Mouse (Mus musculus) right cerebral cortex, postnatal 36 days (tissue): ENCODE measurements around the gene Cog7.

Source experiments
- DNase-seq, 2 experiments: peaks; one replicate each; pipeline ENCODE4 v3.0.0; 2022; ENCODE audit warnings: low spot score in 2 of 2, mixed read lengths in 1 of 2

Gene Cog7

DNA sequence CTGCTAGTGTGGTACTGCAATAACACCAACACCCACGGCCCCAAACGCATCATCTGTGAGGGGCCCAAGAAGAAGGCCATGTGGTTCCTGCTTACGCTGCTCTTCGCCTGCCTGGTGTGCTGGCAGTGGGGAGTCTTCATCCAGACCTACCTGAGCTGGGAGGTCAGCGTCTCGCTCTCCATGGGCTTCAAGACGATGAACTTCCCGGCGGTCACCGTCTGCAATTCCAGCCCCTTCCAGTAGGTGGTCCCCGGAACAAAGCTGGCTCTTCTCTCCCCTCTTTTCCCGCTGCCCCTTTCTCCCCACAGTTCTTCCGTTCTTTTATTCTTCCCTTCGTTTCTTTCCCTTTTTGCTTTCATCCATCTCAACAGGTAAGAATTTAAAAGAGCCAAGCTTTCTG, 82.2 kb downstream of the Cog7 start:
- DNase-seq: no peak

DNA sequence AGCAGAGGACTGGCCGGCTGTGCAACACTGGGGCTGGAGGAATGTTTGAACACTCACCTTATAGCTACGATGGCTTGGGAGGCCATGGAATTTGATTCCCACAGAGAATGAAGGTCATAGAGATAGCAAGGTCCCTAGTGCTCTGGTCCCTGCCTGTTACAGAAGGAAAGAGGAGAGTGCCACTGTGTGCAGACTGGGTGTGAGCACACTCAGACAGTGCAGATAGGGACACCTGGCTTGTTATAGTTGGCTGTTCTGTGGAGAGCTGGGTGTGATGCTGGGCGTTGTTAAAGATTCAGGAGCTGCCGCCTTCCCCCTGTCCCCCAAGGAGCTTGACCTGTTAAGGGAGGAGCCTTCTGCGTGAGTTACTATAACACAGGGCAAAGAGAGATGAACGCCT, 84.8 kb downstream of the Cog7 start:
- DNase-seq: no peak

DNA sequence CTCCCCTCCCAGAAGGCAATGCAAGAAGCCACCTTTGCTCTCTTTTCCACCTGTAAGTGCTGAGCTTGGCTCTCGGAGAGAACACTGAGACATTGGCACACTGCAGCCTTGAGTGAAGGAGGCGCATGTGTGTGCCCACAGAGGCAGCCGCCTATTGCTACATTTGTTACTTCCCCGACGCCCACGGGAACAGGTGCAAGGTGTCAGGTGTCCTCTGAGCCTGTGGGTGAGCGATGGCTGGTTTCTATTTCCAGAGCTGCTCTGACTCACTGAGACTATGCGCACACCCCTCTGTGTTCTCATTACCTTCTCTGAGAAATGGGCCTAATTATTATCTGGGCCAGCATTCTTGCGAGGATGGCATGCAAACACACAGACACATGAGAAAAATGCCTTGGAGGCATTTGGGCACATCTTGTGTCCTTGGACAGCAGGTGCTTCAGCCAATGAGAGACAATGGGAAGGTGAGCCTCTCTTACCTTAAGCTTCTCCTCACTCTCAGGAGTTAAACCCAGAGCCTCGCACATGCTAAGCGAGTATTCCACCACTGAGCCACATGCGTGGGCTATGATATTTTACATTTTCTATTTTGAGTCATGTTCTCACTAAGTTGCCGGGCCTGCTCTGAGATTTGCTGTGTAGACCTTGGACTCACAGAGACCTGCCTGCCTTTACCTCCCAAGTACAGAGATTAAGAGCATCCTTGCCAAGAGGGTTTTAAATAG, 90.7 kb downstream of the Cog7 start:
- DNase-seq: peak; percentile 66 to 69

DNA sequence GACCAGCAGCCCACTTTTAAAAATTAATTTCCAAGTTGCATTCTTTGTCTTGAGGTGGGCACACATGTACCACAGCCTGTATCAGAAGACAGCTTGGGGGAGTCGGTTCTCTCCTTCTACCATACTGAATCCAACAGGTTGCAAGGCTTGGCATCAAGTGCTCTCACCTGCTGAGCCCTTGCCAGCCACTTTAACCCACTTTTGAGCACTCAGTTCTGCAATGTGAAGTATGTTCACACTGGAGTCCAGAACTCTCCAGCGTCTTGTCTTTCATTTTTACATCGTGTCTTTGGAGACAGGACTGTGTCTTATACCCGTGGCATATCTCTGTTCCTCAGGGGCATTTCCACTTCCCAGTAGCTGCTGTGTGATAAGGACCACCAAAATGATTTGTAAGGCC, 101.3 kb downstream of the Cog7 start:
- DNase-seq: no peak

DNA sequence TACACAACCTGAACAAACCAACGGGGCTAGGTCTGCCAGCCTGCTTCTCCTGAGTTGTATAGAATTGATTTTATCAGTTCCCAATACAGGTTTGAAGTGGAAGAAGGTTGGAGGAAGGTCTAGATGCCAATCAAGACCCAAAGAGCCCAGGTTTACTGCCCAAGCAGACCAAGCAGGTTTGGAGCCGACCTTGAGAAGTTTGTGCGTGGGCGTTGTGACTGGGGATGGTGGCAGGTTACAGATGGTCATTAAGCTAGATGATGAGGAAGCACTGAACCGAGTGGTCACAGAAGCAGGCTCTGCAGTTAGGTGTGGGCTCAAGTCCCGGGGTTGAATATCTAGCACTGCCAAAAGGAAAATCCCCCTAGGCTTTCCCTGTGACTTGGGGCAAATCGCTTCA, 106.7 kb downstream of the Cog7 start:
- no peak for DNase-seq

DNA sequence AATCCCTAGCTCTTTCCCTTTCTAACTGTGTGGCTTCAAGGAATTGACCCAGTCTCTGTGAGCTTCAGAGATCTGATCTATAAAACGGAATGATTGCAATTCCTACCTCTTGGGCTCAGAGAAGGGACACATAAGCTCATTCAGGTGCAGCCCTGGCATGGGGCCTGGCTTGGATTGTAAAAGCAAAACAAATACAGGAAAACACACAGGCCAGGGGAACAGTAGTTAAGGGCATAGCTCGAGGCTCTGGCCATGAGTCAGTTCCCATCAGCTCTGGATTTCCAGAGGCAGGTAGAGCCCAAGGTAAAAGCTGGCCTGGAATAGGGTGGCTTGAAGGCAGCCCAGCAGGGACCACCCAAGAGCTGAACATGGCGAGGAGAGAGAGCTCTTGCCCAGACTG, 107.5 kb downstream of the Cog7 start:
- DNase-seq: no peak

DNA sequence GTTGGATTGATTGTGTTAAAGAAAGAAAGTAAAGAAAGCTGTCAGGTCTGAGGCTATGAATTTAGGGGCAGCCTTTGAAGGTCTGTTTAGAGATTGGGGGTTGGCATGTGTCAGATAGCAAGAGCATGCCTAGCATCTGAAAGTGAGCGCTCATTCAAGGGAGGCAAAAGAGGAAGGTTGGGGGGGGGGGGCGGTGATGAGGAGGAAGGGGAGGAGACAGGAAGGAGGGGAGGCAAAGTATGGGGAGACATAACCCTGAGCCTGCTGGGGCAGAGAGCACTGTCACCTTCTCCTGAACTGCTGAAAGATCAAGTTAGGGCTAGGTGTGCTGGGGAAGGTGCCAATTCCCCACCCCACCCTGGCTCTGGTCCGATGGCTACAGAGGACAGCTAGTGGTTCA, 109.9 kb downstream of the Cog7 start:
- no peak for DNase-seq

DNA sequence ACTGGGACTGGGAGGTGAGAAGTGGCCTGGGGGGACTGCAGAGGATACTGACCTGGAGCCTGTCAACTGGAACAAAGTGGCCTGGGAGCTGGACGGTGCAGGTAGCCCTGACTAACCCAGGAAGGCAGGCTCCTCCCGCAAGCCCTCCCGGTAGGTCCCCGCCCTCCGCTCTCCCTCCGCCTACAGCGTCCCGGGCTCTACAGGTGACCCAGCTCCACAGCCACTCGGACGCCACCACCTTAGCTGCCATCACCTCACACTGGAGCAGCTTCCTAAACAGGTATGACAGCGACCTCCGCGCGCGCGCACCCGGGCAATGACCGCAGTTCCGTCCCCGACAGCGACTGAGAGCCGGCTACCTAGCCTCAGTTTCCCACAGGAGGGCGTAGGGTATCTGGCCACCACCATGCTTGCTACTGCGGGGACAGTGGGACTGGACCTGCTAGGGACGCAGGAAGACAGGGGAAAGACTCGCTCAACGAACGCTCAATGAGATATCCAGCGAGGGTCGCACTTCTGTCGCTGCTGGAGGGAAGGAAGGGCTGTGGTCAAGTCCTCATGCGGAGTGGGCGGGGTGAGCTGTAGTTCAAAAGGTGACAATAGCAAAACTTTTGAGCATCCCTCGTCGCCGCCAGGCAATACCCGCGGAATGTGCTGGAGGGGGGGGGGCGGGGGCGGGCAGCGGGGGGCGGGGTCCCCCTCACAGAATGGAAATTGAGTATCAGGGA, 116.5 kb downstream of the Cog7 start, which contains the start of gene Scnn1b:
TSS of gene Scnn1b (plus strand) at position 181 of the 728 bp plus-strand sequence.
- DNase-seq: no peak

DNA sequence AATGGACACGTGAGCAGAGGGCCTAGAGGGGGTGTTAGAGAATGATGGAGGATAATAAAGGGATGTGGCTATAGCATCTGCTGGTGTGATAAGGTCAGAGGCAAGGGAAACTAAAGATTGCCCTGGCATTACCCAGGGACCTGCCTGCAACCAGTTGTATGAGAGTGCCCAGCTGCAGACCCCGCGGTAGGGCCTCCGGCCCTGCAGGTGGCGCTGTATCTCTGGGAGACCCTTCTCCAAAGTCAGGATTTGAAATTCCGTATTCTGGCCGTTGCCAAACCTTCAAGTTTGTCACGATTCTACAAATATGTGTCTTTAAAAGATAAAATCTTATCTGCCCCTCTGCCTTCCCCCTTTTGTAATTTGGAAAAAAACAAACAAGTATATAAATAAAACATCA, 122.6 kb downstream of the Cog7 start:
- DNase-seq: no peak

DNA sequence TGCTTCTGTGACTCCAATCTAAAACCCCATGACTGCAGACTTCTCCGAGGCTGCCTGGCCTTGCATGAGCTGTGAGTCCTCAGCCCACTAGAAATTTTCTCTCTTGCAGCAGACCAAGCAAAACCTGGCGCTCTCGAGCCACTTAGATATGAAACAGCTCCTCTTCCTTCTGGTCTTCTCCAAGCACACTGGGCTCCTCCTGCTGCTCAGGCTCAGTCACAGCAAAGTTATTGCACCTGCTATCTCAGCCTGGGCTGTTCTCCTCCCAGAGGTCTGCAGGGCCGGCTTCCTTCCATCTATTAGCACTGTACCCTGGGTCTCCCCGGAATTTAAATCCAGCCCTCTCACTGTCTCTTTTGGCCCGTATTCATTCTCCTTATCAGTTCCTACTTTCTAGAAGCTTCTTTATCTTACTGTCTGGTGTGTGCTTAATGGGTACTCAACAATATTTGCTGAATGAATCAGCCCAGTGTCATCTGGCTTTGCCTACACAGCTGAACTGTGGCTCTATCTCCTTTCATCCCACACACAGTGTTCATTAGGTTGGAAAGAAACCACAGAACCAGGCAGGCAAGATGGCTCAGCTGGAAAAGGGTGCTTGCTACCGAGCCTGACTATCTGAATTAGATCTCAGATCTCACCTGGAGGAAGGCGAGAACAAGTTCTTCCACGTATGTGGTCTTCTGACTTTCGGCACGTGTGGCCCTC, 124.2 kb downstream of the Cog7 start:
- DNase-seq: no peak

DNA sequence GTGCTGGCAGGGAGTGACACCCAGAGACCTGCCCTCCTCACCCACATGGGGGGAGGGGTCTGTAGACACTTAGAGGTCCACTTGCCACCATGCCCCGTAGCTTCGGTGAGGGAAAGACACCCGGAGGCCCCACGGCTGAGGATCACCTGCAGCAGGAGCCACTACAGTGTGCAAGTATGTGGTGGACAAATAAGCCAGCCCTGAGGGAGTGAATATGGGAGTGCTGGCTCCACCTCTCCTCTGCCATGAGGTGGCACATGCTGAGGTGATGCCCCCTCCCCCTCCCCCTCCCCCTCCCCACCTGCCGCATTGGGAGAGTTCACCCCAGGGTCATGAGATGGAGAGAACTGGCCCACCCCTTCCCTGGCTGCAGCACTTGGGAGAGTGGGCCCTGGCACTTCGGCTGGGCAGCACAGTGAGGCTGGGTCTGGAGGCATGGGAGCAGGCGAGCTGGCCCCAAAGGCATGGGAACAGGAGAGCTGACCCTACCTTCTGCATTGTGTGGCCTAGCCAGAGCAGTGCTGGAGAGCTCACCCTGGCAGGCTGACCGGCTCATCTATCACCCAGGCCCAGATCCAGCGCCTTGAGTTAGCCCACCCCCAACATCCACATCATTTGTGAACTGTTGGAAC, 132.9 kb downstream of the Cog7 start:
- DNase-seq: no peak

DNA sequence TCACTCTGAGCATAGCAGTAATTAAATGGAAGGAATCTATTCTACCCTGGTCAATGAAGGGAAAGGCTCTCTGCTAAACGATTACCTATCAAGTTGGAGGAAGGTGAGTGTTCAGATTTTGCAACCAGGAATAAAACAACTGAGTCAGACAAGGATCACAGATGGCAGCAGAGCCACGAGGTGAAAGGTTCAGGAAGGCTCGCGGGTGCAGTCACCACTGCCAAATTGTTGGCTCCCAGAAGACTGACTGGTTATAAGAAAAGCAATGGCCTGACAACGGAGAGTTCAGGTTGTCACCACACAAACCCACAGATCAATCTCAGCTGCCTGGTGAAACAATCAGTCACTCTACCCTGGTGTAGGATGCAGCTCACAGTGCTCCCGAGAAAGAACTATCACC, 135.5 kb downstream of the Cog7 start:
- DNase-seq: no peak

DNA sequence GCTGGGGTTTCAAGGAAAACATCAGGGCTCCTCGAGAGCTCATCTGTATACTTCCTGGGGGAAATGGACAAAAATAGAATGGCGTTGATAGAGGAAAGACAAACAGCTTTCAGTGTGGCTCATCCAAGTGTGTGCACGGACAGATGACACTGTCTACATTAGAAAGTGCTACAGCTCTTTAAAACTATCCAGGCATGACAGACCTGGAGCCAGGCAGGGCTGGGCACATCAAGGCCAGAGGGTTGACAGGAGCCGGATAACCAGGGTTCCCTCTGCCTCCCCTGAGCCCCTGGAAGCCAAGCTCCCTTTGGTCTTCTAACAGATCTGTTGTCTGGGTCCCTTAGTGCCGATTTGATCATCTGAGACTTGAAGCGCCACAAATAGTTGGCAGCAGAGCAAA, 139.3 kb downstream of the Cog7 start:
- DNase-seq: no peak

DNA sequence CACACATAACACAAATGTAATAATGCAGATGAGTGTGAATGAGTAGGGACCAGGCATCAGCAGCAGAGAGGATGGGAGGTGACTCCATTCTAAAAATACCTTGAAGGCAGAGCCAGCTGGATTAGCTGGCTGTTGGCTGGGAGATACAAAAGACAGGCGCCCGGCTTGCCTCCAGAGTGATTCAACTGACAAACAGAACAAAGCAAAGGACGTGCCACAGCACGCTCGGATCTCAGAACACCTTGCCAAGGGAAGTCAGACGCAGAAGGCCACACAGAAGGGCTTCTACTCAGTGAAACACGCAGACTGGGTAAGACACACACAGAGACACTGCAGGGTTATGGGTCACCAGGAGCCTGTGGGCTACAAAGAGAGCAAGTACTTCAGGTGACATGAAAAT, 140.7 kb downstream of the Cog7 start:
- peak; percentile 12 to 33 for DNase-seq

DNA sequence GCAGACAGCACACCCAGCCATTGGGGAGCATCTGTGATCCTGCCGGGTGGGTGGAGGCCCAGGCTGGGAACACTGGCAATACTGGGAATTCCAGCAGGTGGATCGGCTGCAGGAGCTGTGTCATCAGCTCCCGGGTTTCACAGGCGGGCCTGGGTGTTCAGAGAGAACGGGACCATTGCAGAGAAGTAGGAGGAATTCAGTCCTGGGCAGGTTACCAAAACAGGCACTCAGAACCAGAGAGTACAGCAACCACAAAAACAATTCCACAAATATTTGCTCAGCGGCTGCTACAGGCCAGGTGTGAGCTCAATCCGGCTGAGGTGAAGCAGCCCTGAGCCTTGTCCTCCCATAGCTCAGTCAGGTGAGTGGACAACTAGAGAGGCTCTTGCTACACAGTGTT, 144.7 kb downstream of the Cog7 start:
- DNase-seq: no peak

DNA sequence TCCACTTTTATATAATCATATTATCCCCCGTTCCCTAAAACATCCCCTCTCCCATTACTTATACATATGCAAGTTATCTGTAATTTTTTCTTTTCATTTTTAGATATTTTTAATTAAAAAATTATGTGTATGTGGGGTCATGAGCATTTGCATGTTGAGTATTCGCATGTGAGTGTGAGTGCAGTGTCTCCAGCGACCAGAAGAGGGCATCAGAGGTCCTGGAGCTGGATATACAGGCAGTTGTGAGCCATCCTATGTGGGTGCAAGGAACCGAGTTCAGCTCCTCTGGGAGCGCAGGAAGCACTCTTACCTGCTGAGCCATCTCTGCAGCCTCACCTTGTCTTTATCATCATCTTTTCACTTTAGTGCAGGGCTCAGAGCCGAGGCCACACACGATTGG, 146.1 kb downstream of the Cog7 start:
- no peak for DNase-seq
